ENCODE assay signal across 14 mouse cellular contexts in the genomic region with DNA sequence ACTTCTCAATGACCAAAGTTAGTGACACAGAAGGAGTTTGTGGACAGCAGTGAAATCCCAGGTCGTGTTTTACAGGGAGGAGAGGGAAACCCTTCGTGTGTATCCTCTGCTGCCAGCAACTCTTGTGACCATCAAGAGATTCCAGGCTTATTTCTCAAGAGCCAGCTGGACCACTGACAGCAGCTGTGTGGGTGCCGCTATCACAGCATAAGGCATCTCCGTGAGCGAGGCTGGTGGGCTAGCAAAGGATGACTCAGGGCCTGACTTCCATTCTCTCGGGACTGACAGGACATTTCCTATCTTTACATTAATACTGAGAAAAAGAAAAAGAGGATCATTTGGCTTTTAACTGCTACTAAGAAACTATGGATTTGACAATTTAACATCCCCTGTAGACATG.
"Had no signal": no experiment of that assay in that cellular context is flagged by ENCODE, and none has a peak within 500 bp of the region (broad histone marks: within the 10 kb centered on the region; RNA-seq: fewer than 3 reads in every experiment).

No protein-coding gene starts in this region.

- H3K36me3 ChIP-seq: liver, embryonic 13.5 days; lung, embryonic 15.5 days; midbrain, embryonic 12.5 days had no signal

- H3K4me3 ChIP-seq: kidney, embryonic 15.5 days; limb, embryonic 12.5 days; liver, embryonic 13.5 days; lung, embryonic 15.5 days; midbrain, embryonic 12.5 days had no signal

- DNase-seq: kidney, adult 2 months; kidney, postnatal 14 days; liver; liver, embryonic 13.5 days; liver, postnatal 0 days; thymus, adult 18-20 months; thymus, postnatal 25 days had no signal

- H3K4me2 ChIP-seq: kidney, embryonic 15.5 days; limb, embryonic 12.5 days; liver, embryonic 13.5 days; lung, embryonic 15.5 days; midbrain, embryonic 12.5 days had no signal

- H3K27me3 ChIP-seq: kidney, embryonic 15.5 days; limb, embryonic 12.5 days; liver, embryonic 13.5 days; midbrain, embryonic 12.5 days had no signal

- H3K27ac ChIP-seq: kidney, embryonic 15.5 days; limb, embryonic 12.5 days; liver, embryonic 13.5 days; lung, embryonic 15.5 days; midbrain, embryonic 12.5 days; stomach, postnatal 0 days had no signal

- H3K4me1 ChIP-seq: kidney, embryonic 15.5 days; liver, embryonic 13.5 days; midbrain, embryonic 12.5 days had no signal

- ATAC-seq: intestine, embryonic 16.5 days; liver, postnatal 0 days; midbrain, embryonic 16.5 days had no signal
